Mouse (Mus musculus) lung, postnatal 14 days (tissue): ENCODE data around the gene Cep89.

Experiments used
- DNase-seq: peaks from one replicate; pipeline ENCODE4 v3.0.0; 2021

The Cep89 gene

DNA sequence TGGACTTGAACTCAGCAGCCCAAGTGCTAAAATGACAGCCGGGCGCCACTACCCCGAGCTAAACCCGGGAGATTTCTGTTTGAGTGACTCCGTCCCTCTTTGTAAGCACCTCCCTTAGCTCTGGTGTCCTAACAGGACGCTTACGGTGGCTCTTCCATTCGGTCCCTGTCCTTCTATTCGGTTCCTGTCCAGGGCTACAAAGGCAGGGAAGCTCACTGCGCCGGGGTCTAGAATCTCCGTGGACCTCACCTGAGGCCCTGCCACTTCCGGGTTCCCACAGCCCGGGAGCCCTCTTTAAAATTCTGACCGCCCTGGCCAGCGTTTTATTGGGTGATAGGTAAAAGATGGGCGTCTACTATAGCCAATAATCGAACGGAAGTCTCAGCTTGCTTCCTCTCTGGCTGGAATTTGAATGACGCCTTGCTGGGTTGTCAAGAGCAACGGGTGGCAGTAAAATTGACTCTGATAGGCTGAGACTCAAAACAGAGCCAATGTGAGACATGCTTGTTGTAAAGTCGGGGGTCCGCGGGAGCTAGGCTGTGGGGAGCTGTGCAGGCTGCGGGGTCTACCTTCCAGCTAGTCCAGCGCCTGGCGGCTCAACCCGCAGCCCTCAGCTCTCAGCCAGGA is at the start of gene Cep89, which contains the start of gene Faap24:
TSS of gene Cep89 (plus strand) at position 494 of the 627 bp plus-strand sequence.
TSS of gene Faap24 (minus strand) at position 295 of the 627 bp plus-strand sequence.
- peak; percentile 91 for DNase-seq

DNA sequence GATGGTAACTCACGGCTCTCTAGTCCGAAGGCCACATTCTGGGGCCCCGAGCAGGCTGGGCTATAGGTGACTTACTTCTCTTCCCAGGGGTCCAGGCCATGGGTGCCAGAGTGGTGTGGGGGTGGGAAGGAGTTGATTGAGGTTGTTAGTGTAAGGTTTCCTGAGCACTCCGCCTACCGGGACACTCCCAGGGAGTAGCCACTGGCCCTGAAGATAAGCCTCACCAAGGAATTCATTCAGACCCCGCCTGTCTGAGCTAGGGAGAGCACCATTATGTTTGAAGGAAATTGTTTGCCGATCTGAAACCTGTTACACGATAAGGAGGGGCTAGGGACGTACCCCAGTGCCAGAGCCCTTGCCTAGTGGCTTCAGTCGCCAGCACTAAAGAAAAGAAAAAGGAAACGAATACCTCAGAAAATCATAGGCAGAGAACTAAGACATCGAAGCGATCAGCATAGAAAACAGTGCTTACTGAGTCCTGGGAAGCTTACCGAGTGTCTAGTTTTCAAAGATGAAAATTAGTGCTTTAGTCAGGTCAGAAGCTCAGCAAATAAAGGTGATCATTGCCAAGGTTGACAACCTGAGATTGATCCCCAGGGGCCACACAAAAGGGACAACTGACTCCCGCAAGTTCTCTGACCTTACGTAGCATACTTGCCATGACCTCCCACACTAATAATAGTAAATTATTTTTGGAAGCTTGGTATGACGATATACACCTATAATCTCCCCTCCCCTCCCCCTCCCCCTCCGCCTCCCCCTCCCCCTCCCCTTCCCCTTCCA is 48.7 kb upstream of the Cep89 start:
- DNase-seq, result no peak

DNA sequence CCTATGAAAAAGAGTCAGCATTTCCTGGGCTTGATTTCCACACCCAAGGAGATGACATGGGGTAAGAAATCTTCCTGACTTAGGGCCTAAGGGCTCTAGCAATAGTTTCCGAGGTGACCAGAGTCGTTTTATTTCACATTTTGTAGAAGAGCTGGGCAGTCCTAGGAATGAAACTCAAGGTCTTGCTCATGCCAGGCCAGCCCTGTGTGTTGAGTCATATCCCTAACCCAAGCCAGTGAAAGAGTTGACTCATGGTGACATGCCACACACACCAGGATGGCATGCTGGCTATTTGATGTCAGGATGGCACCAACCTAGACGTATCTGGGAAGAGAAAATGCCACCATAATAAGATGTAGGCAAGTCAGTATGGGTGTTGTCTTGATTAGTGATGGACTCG is 47.8 kb upstream of the Cep89 start:
- no peak for DNase-seq

DNA sequence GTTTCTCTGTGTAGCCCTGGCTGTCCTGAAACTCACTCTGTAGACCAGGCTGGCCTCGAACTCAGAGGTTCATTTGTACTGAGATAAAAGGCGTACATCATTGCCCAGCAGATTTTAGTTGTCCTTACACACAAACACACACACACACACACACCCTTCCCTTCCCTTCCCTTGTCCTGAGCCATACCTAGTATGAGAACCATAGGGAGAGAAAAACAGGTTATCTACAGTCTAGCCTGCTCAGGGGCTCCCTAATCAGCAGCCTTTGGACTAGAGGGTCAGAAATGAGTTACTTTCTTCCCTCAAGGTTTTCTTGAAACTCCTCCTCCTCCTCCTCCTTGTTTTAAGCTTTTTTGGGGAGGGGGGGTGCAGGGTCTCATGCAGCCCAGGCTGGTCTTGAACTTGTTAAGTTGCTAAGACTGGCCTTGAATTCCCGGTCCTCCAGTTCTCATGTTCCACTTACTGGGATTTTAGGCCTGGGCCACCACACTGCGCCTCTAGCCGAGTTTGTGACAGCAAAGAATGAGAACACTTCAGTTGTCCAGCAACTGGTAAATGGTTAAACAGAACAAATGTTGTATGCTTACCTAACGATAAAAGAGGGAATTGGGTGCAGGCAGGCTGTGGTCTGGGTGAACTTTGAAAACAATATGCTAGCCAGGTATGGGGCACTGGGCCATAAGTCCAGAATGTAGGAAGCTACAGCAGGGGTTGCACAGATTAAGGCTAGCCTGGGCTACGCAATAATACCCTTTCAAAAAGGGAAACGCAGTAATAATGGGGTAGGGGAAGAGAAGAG is 46.8 kb upstream of the Cep89 start:
- no peak for DNase-seq

DNA sequence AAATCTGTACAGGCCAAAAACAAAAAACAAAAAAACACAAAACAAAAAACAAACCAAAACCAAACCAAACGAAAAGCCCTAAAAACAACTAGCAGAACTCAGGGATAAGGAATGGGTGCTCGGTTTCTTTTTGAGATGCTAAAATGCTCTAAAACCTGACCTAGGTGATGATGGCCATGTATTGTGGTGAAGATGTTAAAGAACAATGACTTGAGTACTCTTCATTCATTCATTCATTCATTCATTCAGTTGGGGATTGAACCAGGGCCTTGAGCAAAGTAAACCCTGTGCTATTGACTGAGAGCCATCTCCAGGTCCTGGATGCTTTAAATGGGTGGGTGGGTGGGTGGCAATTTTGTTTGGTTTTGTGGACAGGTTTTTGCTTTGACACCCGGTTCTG is 45.7 kb upstream of the Cep89 start:
- no peak for DNase-seq

DNA sequence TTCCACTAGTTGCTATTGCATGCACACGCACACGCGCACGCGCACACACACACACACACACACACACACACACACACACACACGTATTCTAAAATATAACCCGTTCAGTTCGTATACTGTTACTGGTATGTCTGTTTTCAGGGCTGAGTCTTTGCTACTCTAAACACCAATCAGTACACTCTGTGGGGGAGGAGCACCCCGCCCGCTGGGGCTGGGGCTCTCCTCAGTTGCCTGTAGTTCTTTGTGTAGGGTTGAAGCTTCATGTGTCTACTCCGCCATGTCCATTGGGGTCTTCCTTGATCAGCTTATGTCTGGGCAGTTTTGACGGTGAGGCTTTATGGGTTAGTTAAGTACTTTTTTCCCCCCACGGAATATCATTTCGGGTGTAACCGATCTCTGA is 43.5 kb upstream of the Cep89 start:
- DNase-seq, result no peak

DNA sequence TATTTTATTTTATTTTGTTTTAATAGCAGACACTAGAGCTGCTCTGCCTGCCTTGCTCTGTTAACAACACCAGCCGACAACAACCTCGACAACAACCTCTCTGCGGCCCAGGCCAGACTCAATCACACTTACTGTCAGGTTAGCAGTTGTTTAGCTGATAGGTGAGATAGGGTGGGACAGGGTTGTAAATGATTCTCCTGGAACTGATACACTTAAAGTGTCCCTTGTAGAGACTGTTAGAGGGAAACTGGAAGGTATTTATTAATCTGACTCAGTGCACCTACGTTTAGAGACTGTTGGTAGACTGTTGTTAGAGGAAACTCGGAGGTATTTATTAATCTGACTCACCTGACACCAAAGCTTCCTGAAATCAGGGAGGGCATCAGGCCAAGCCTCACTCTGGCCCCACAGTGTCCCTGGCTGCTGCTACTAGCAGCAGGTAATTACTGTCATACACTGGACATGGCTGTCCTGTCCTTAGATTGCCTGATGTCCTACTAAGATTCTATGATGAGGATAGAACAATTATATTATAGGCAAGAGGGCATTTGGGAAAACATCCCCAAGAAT is 41.4 kb upstream of the Cep89 start:
- no peak for DNase-seq

DNA sequence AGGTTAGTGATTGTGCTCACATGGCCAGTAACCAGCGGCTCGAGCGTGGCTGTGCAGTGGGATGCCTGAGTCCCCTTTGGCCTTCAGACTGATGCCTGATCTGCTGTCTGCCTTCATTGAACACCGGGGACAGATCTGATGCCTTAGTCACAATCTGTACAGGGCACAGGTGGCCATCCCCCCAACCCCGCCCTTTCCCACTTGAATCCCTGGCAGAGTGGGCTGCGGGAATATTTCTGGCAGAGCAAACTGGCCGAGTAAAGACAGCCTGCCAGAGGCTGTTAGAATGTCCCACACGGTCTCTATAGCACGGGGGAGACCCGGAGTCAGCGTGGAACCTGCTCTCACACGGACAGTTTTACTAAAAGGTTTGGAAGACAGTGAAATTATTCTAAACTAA is 39.2 kb upstream of the Cep89 start:
- no peak for DNase-seq

DNA sequence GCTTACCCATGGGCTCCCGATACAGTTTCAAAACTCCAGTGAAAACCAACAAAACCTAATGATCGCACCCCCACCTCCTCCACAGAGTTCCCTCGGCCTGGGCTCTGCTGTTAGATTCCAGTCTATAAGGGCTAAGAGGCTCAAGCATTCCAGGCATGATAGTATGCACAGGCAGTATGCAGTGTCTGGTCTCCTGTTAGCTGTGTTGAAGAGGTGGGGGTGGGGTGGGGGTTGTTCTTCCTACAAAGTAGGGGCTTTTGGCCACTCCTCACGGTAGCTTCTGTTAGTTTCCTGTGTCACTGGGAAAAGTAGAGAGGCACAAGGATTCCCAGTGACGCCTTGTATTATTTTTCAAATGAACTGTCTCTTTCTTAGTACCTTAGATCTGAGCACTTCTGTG is 34.6 kb upstream of the Cep89 start:
- DNase-seq, result no peak

DNA sequence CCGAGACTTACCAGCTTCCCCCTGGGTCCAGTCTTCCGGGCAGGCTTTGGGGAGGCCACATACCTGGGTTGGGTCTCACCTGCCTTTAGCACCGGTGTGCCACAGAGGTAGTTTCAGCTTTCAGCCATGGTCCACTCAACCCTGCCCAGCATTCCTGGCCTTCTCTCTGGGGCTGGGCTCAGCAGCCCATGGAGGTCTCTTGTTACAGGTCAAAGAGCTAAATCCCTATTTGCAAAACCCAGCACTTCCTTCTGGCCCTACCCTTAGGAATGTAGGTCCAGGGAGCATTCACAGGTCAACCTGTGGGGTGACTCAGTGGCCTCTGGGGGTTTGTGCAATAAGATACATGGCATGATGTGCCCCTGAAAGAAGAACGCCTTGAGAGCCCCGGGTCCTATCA is 34.0 kb upstream of the Cep89 start:
- DNase-seq, result no peak

DNA sequence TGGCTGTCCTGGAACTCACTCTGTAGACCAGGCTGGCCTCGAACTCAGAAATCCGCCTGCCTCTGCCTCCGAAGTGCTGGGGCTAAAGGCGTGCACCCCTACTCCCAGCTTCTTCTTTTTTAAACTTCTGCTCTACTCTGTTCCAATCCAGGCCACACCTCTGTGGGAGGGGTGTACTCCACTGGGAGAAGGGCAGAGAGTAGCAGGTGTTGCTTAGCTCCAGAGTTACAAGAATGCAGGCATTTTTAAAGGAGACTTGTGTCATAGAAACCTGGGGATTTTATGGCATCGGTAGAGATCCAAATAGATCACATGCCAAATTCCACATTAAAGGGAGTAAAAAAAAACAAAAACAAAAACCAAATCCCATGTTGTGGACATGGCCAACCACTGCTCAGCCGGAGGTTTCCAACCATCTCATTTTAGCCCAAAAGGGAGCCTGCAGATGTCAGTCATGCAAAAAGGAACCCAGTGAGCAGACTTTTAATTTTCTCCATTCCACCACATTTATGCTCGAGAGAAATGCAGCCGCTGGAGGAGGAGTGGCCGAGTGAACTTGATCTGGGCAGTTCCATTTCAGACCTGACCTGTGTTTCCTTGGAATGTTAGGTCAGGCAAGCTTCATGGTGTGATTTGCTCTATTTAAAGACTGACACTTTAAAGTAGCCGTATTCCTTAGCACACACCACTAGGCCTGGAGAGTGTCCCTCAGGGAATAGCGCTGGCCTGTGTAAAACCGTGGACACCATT is 31.5 kb upstream of the Cep89 start:
- no peak for DNase-seq

DNA sequence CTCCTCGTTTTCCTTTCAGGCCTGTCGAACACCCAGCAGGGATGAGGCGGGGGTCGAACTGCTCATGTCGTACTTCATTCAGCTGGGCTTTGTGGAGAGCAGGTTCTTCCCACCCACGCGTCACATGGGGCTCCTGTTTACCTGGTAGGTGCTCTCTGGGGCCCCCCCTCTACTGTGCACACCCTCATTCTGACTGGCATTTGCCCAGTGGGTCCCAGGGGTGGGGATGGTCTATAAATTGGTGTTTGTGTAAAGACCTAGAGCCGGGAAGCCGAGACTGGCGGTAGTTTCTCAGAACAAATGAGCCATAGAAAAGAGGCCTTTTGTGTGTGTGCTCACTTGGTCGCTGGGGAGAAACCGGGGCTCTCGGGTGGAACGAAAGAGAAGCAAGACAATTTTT is 25.7 kb upstream of the Cep89 start:
- DNase-seq, result no peak

DNA sequence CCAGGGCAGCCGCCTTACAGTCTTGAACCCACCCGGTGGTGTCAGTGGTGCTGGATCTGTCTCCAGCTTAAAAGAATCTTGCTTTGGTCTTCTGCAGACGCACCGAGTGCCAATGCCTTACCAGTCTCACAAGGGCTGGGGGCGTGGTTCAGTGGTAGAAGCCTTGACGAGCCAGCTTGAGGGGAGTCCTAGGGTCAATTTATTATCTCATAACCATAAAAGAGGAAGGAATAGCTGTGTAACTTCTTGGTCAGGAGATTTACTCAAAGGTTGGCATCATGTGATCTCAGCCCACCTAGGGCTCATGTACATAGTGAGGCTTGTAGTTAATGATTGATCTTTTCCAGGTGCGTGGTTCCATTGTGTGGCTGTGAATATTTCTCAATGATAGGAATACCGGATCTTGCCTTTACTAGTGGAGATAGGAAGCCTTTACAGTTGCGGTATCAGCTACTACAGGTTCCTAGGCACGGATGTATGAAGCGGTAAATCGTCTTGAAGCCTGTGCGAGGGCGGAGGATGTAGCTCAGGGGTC is 24.3 kb upstream of the Cep89 start:
- no peak for DNase-seq

DNA sequence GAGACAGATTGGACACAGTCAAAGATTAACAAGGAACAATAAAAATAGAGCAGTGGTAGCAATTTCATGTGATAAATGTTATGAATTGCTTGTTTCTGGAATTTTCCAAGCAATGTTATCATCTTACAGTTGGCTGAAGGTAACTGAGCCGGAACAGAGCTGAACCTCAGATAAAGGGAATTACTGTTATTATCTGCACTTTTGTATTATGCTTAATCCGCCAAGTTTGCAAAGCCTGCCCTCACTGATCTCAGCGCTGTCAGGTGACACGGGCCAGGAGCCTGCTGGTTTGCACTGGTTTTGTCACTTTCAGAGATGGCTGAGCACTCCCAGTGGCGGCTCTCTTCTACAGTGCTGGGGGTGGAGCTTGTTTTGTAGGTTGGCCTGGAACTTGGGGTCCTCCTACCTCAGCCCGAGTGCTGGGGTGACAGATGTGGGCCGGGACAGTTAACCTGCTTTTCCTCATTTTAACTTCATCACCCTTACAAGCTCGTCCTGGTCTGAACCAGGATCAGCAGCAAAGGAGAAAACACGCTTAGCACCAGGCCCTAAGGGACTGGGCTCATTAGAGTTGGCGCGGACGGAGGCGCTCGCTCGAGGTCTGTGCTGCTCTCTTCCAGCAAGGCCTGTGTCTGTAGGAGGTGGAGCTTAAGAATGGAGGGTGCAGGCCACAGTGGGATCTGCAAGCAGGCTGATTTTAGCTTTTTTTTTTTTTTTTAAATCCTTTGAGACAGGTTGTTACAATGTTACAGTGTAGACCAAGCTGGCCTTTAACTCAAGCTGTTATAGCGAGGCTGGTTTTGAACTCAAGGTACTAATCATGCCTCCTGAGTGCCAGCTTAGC is 23.5 kb upstream of the Cep89 start:
- no peak for DNase-seq

DNA sequence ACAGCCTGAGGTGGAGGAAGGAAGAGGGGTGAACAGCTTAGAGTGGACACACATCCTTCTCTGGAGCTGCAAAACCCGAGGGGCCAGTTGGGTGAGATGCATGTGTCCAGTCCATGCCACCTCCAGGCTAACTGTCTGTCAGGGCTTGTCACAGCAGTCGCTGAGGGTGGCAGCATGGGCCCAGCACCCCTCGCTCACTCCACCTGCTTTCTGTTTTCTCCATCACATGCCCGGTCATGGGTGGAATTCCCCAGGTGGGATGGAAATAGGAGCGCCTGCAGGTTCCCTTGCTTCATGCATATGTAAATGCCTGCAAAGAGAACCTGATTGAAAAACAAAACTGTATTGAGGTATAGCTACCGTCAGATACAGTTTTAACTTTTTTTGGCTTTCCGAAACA is 22.6 kb upstream of the Cep89 start:
- no peak for DNase-seq

DNA sequence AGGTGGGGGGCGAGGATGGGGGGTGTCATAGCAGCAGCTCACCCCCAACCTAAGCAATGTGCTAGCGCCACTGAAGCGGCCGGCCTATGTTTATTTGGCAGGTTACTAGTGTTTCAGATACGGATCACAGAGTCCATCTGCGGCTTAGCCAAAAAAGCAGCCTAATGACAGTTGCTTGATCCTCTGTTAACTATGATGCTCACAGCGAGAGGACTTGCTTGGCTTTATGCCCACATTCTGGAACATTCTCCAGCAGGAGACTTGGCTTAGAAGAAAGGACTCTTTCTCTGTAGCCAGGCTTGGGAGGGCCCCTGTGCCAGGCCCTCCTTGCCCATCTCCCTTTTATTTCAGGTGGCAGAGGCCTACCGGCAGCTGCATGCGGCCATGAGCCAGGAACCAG is 20.2 kb upstream of the Cep89 start:
- DNase-seq, result no peak

DNA sequence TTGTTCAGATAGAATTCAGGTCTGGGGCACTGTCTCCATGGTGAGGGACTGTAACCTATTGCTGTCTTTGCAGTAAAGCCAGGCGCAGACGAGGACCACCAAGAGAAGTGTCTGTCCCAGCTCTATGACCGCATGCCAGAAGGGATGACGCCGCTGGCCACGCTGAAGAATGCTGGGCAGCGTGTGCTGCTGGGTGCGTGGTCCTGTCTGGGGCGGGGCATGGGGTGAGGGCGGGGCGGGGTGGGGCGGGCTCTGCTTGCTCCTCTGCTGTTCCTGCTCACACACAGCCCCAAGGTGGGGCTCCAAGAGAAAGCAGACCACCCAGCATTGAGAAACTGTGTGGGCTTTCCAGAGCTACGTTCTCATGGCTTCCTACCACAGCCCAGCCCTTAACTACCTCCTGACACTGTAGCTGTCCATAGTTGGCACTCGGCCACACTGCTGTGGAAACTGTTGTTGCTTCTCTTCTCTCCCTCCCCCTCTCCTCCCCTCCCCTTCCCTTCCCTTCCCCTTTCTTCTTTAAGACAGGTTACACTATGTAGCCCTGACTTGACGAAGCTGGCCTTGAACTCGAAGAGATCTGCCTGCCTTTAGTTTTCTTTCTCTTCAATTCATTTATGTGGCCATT is 17.2 kb upstream of the Cep89 start:
- no peak for DNase-seq

DNA sequence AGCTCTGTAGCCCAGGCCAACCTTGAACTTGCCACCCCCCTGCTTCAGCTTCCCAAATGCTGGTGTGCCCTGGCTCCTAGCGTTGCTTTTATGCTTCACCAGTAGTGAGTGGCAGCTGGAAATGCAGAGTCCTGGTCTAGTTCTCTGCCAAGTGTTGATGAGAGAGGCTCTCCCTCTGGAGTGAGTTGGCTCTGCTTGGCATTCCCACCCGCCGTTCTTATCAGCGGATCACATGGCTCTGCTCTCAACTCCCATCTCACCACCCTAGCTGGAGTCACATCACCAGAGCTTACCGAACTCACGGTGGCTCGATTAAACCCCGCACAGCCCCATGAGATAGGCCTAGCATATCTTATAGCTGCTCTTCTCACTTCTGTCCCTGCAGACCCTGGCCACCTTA is 16.5 kb upstream of the Cep89 start:
- DNase-seq, result no peak

DNA sequence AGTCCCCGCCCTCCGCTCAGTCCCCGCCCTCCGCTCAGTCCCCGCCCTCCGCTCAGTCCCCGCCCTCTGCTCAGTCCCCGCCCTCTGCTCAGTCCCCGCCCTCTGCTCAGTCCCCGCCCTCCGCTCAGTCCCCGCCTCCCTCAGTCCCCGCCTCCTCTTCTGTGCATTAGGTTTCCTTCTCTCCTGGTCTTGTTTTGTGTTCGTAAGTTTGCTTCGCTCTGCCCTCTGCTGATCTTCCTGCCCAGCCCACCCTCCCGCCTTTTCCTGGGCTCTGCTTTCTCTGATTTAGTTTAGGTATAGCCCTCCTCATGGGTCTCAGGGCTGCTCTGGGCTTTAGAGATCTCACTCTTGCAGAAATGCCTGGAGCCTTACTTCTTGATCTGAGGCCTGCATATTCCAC is 15.0 kb upstream of the Cep89 start:
- DNase-seq, result no peak

DNA sequence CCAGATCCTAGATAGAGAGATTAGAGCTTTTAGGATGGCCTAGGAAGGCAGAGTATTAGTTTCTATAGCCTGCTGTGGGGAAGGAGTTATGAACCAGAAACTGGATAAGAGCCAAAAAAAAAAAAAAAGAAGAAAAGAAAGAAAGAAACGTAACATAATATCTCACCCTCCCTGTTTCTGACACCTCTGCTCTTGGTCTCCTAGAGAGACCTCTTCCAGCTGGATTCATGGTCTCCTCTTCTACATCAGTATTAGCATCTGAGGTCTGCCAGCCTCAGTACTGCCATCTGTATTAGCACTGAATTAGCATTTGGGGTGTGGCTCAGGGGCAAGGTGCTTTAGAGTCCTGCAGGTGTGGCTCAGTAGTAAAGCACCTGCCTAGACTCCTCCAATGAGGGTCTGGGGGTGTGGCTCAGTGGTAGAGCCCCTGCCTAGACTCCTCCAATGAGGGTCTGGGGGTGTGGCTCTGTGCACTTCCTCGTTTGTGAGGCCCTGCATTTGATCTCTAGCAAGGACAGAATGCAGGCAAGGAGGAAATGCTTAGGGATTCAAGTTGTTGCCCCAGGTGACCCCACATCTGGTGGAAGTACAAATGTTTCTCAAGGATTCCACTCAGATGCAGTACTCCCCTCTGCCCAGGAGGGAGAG is 14.0 kb upstream of the Cep89 start:
- no peak for DNase-seq
